Mouse (Mus musculus) myocyte (in vitro differentiated cells): ENCODE results near the gene Rab3gap2. TPM values are rescaled to one million over a fixed set of nuclear protein-coding genes. Genes with fewer than 3 reads are reported as not detected.

ENCODE experiments used
- H3K27me3 ChIP-seq: one replicate; pipeline ENCODE4 v1.6.1; 2011; ENCODE audit not compliant: control insufficient read depth, insufficient read depth, insufficient read length
- H3K36me3 ChIP-seq: one replicate; pipeline ENCODE4 v1.6.1; 2011; ENCODE audit not compliant: control insufficient read depth, insufficient read depth
- H3K4me2 ChIP-seq: one replicate; pipeline ENCODE4 v1.6.1; 2011; ENCODE audit warnings: low read depth, control low read depth
- H3K4me3 ChIP-seq: one replicate; pipeline ENCODE4 v1.5.1; 2011; ENCODE audit warnings: mild to moderate bottlenecking, control low read depth, moderate library complexity
- H3K79me2 ChIP-seq: one replicate; pipeline ENCODE4 v1.6.1; 2011; ENCODE audit not compliant: control insufficient read depth, insufficient read depth
- H3ac ChIP-seq: one replicate; pipeline ENCODE4 v1.6.1; 2011; ENCODE audit not compliant: control insufficient read depth, insufficient read length
- CEBPB ChIP-seq: IDR thresholded peaks from 2 replicates; pipeline ENCODE4 v1.6.1; 2011; ENCODE audit warnings: mild to moderate bottlenecking, moderate library complexity; ENCODE audit not compliant: poor library complexity, insufficient read depth, severe bottlenecking
- E2F4 ChIP-seq: IDR thresholded peaks from one replicate; pipeline ENCODE4 v1.6.1; 2011; ENCODE audit warnings: mild to moderate bottlenecking, control low read depth, moderate library complexity; ENCODE audit not compliant: insufficient read depth
- MAX ChIP-seq: IDR thresholded peaks from one replicate; pipeline ENCODE4 v1.6.1; 2011; ENCODE audit warnings: low read depth, mild to moderate bottlenecking, control low read depth
- MYOD1 ChIP-seq, 3 experiments: IDR thresholded peaks; one replicate each; pipeline ENCODE4 v1.6.1; 2011; ENCODE audit warnings: control low read depth in 2 of 3, low read depth in 2 of 3, mild to moderate bottlenecking in 2 of 3, moderate library complexity in 1 of 3; ENCODE audit not compliant: insufficient read length in 2 of 3, control insufficient read depth in 1 of 3
- MYOG ChIP-seq, 3 experiments: IDR thresholded peaks; one replicate each; pipeline ENCODE4 v1.6.1; 2011; ENCODE audit warnings: control low read depth in 2 of 3, low read depth in 2 of 3, mild to moderate bottlenecking in 2 of 3; ENCODE audit not compliant: insufficient read length in 2 of 3, control insufficient read depth in 1 of 3, insufficient read depth in 1 of 3
- POLR2A ChIP-seq: IDR thresholded peaks from one replicate; pipeline ENCODE4 v1.6.1; 2011; ENCODE audit warnings: low read depth, mild to moderate bottlenecking, control low read depth, moderate library complexity; ENCODE audit not compliant: insufficient read length
- POLR2AphosphoS2 ChIP-seq: IDR thresholded peaks from one replicate; pipeline ENCODE4 v1.6.1; 2011; ENCODE audit warnings: low read depth, control low read depth; ENCODE audit not compliant: insufficient read length
- REST ChIP-seq: IDR thresholded peaks from one replicate; pipeline ENCODE4 v1.6.1; 2011; ENCODE audit warnings: mild to moderate bottlenecking, control low read depth, moderate library complexity; ENCODE audit not compliant: insufficient read depth, insufficient read length
- SRF ChIP-seq: IDR thresholded peaks from one replicate; pipeline ENCODE4 v1.6.1; 2011; ENCODE audit warnings: low read depth; ENCODE audit not compliant: control insufficient read depth, insufficient read length
- TCF12 ChIP-seq: IDR thresholded peaks from one replicate; pipeline ENCODE4 v1.6.1; 2011; ENCODE audit warnings: mild to moderate bottlenecking, control low read depth; ENCODE audit not compliant: poor library complexity, insufficient read depth, severe bottlenecking
- TCF3 ChIP-seq: IDR thresholded peaks from one replicate; pipeline ENCODE4 v1.6.1; 2011; ENCODE audit warnings: low read depth, control low read depth; ENCODE audit not compliant: insufficient read length
- USF1 ChIP-seq: IDR thresholded peaks from one replicate; pipeline ENCODE4 v1.6.1; 2011; ENCODE audit warnings: low read depth, mild to moderate bottlenecking, control low read depth, moderate library complexity
- polyA plus RNA-seq: library from polyadenylated mRNA; unstranded; fragments of >200 nt; fragmentation: generic; extraction: Trizol; gene quantifications from one replicate; pipeline ENCODE4 v1.2.1, GENCODE M21; 2012; ENCODE audit warnings: missing spikeins

Rab3gap2 gene
- polyA plus RNA-seq, 1 experiment = 32.2 TPM

DNA sequence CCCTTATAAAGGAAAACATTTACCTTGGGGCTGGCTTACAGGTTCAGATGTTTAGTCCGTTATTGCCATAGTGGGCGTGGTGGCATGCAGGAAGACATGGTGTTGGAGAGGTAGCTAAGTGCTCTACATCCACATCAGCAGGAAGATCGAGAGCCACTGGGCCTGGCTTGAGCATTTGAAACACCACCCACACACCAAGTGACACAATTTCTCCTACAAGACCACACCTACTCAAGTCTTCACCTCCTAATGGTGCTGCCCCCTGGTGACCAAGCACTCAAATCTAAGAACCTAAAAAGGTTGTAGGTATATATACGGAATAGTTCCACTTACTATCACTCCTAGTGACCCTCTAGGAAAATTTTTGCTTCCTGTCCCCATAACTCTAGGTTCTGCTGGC lies 32.6 kb downstream of the Rab3gap2 start:
- H3K4me2 ChIP-seq = no peak overlapping the region
- H3ac ChIP-seq = no peak overlapping the region
- H3K27me3 ChIP-seq = no peaks in the 10 kb centered on the region
- peaks cover 14% of the 10 kb centered on the region for H3K79me2 ChIP-seq
- peaks cover 40% of the 10 kb centered on the region for H3K36me3 ChIP-seq
- no peak for TF ChIP-seq SRF
- TF ChIP-seq USF1 = no peak
- no peak for TF ChIP-seq REST
- TF ChIP-seq TCF3 = no peak
- no peak for TF ChIP-seq E2F4
- no peak for TF ChIP-seq MYOG (IDR thresholded peaks at IDR 0.05; ENCODE audit: control insufficient read depth in 1 of 3, insufficient read depth in 1 of 3, insufficient read length in 2 of 3, low read depth in 2 of 3)
- TF ChIP-seq CEBPB = no peak
- TF ChIP-seq MAX = no peak
- TF ChIP-seq POLR2AphosphoS2 = no peak
- TF ChIP-seq MYOD1 (IDR thresholded peaks at IDR 0.05; ENCODE audit: control insufficient read depth in 1 of 3, insufficient read length in 2 of 3, low read depth in 2 of 3) = no peak
- TF ChIP-seq TCF12 = no peak
- TF ChIP-seq POLR2A = no peak
- no peak overlapping the region for H3K4me3 ChIP-seq

DNA sequence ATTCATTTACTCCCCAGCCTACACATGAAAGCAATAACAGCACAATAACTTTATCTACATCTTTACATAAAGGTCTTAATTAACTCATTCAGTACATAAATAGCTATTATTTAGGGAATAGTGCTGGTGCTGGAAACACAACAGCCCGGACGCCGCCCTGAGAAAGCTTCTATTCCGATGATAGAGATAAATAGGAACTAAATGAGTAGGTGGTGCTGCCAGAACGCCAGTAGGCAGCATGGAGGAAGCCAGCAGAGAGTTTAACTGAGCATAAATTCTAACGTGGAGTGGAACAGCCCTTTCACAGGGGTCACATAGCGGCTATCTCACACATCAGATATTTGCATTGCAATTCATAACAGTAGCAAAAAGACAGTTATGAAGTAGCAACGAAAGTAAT lies 39.1 kb downstream of the Rab3gap2 start:
- no peak overlapping the region for H3ac ChIP-seq
- no peak overlapping the region for H3K4me3 ChIP-seq
- H3K79me2 ChIP-seq = no peaks in the 10 kb centered on the region
- peaks cover 21% of the 10 kb centered on the region for H3K36me3 ChIP-seq
- TF ChIP-seq MYOG (IDR thresholded peaks at IDR 0.05; ENCODE audit: control insufficient read depth in 1 of 3, insufficient read depth in 1 of 3, insufficient read length in 2 of 3, low read depth in 2 of 3) = no peak
- TF ChIP-seq MYOD1 (IDR thresholded peaks at IDR 0.05; ENCODE audit: control insufficient read depth in 1 of 3, insufficient read length in 2 of 3, low read depth in 2 of 3) = no peak
- no peak for TF ChIP-seq REST
- no peak for TF ChIP-seq E2F4
- no peak for TF ChIP-seq TCF12
- no peak for TF ChIP-seq POLR2AphosphoS2
- TF ChIP-seq SRF = no peak
- no peak for TF ChIP-seq USF1
- no peak for TF ChIP-seq POLR2A
- TF ChIP-seq MAX = no peak
- TF ChIP-seq CEBPB = no peak
- TF ChIP-seq TCF3 = no peak
- H3K27me3 ChIP-seq = no peaks in the 10 kb centered on the region
- no peak overlapping the region for H3K4me2 ChIP-seq

DNA sequence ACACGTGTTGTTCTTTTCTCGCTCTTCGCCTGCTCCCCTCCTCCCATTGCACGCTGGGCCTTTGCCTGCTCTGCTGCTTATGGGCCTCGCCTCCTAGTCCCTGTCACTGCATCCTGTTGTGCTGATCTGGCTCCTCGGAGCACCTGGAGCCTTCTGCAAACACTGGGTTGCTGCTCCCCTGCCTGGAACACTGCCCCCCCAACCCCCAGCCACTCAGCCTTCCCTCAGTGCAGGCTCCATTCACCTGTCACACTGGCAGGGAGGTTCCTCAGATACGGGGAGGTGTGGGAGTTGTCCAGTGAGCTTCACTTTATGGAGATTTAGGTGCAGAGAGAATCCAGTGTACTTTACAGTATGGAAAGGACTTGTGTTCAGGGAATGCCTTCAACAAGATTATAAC lies 41.5 kb downstream of the Rab3gap2 start:
- H3ac ChIP-seq = no peak overlapping the region
- no peaks in the 10 kb centered on the region for H3K27me3 ChIP-seq
- no peaks in the 10 kb centered on the region for H3K79me2 ChIP-seq
- H3K4me2 ChIP-seq = no peak overlapping the region
- TF ChIP-seq POLR2A = no peak
- TF ChIP-seq E2F4 = no peak
- TF ChIP-seq POLR2AphosphoS2 = no peak
- TF ChIP-seq CEBPB = no peak
- TF ChIP-seq MYOD1 (IDR thresholded peaks at IDR 0.05; ENCODE audit: control insufficient read depth in 1 of 3, insufficient read length in 2 of 3, low read depth in 2 of 3) = no peak
- no peak for TF ChIP-seq TCF12
- no peak for TF ChIP-seq MYOG (IDR thresholded peaks at IDR 0.05; ENCODE audit: control insufficient read depth in 1 of 3, insufficient read depth in 1 of 3, insufficient read length in 2 of 3, low read depth in 2 of 3)
- no peak for TF ChIP-seq USF1
- TF ChIP-seq TCF3 = no peak
- TF ChIP-seq REST = no peak
- TF ChIP-seq MAX = no peak
- TF ChIP-seq SRF = no peak
- H3K36me3 ChIP-seq = peaks cover 17% of the 10 kb centered on the region
- no peak overlapping the region for H3K4me3 ChIP-seq

DNA sequence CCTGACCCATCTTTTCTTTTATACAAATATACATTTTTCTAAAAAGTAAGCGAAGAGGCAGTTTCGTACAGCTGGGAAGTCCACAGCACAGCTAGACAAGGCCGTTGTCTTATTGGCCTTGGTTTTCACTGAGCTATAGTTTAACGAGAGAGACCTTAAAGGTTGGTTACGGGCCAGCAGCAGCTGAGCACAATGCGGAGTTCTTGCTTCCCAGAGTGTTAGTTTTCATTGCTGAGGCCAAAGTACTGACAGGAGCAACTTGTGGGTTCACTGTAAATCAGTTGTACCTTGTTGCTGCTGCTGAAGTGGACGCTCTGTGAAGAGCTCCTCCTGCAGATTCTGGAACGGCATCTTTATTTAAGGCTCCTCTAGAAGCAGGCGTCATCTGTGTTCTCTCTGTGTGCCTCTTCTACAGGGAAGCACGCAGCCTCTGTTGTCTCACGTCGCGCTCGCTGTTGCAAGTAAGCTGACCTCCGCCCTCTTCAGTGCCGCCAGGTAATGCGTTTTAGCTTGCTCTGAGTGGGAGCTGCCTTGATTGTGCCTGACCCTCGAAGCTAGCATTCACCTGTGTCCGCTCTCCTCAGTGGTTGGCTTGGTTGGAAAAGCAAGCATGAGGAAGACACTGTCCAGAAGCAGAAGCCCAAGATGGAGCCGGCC lies 43.6 kb downstream of the Rab3gap2 start:
- H3K36me3 ChIP-seq = peaks cover 16% of the 10 kb centered on the region

More for the DNA sequence above, 43.6 kb downstream of the Rab3gap2 start:
- Histone ChIP-seq H3K4me3 (no peak overlapping the region), H3K27me3 (no peaks in the 10 kb centered on the region), H3K79me2 (no peaks in the 10 kb centered on the region), H3ac (no peak overlapping the region), H3K4me2 (no peak overlapping the region)
- no peak for TF ChIP-seq MYOG (IDR thresholded peaks at IDR 0.05; ENCODE audit: control insufficient read depth in 1 of 3, insufficient read depth in 1 of 3, insufficient read length in 2 of 3, low read depth in 2 of 3)
- no peak for TF ChIP-seq TCF12
- TF ChIP-seq MYOD1 (IDR thresholded peaks at IDR 0.05; ENCODE audit: control insufficient read depth in 1 of 3, insufficient read length in 2 of 3, low read depth in 2 of 3) = no peak
- TF ChIP-seq MAX = no peak
- TF ChIP-seq SRF = no peak
- no peak for TF ChIP-seq TCF3
- TF ChIP-seq USF1 = no peak
- no peak for TF ChIP-seq POLR2AphosphoS2
- TF ChIP-seq REST = no peak
- TF ChIP-seq CEBPB = no peak
- TF ChIP-seq POLR2A = no peak
- no peak for TF ChIP-seq E2F4
